Mouse (Mus musculus) heart, embryonic 11.5 days (tissue): ENCODE measurements around the gene Iqcn. TPM values are rescaled to one million over a fixed set of nuclear protein-coding genes. Genes with fewer than 3 reads are reported as not detected.
A peak's percentile ranks its signal among the peaks of the same experiment; 100 is the strongest.

Source experiments
- ATAC-seq: fragments of 200-750 bp; cut with Nextera tagmentation; replicated peaks from 2 replicates; pipeline ENCODE4 v1.8.0; 2017; ENCODE audit warnings: moderate library complexity; ENCODE audit not compliant: insufficient number of reproducible peaks, low FRiP score, low TSS enrichment
- H3K27ac ChIP-seq: fragments of 300-500 bp; sonication (generic); 2 replicates; pipeline ENCODE4 v1.5.1; 2014; ENCODE audit warnings: mild to moderate bottlenecking, low read depth, low read length
- H3K27me3 ChIP-seq: fragments of 300-500 bp; sonication (generic); 2 replicates; pipeline ENCODE4 v1.6.1; 2014; ENCODE audit warnings: mild to moderate bottlenecking, low read length, mixed read lengths; ENCODE audit not compliant: control insufficient read depth, insufficient read depth
- H3K36me3 ChIP-seq: fragments of 300-500 bp; sonication (generic); 2 replicates; pipeline ENCODE4 v1.6.1; 2014; ENCODE audit warnings: mild to moderate bottlenecking, low read length, moderate library complexity, mixed read lengths; ENCODE audit not compliant: control insufficient read depth, insufficient read depth
- H3K4me1 ChIP-seq: fragments of 300-500 bp; sonication (generic); 2 replicates; pipeline ENCODE4 v1.6.1; 2014; ENCODE audit warnings: low read length; ENCODE audit not compliant: control insufficient read depth, insufficient read depth
- H3K4me2 ChIP-seq: fragments of 300-500 bp; sonication (generic); 2 replicates; pipeline ENCODE4 v1.6.1; 2014; ENCODE audit warnings: mild to moderate bottlenecking, moderate library complexity
- H3K4me3 ChIP-seq: fragments of 300-500 bp; sonication (generic); 2 replicates; pipeline ENCODE4 v1.5.1; 2014; ENCODE audit warnings: low read depth, low read length
- H3K9ac ChIP-seq: fragments of 300-500 bp; sonication (generic); 2 replicates; pipeline ENCODE4 v1.6.1; 2014; ENCODE audit warnings: mild to moderate bottlenecking, low read depth, low read length, moderate library complexity
- H3K9me3 ChIP-seq: fragments of 300-500 bp; sonication (generic); replicated peaks from 2 replicates; pipeline ENCODE4 v1.6.1; 2016; ENCODE audit warnings: low read length; ENCODE audit not compliant: control insufficient read depth
- WGBS: fragments of 180-500 bp; shearing (Covaris S2); extraction: QIAGEN DNeasy Blood & Tissue Kit; methylation state at CpG from one replicate; pipeline ENCODE4 v1.1.7; 2014; ENCODE audit not compliant: insufficient replicate concordance; 5-methylcytosine and 5-hydroxymethylcytosine counted together
- polyA plus RNA-seq: library from polyadenylated mRNA; unstranded; fragments of >200 nt; fragmentation: Nextera tagmentation; extraction: Ambion mirVana; gene quantifications from 2 replicates; pipeline ENCODE4 v1.2.1, GENCODE M21; 2014

The Iqcn gene
- polyA plus RNA-seq, 1 experiment from 2014 or later = not detected

- WGBS = 3% methylated on average over 38 of the region's 38 CpGs
- ATAC-seq = no peak
- peak overlapping the region; percentile 18; the same call in 1 of the 2 replicates for H3K9ac ChIP-seq
Measured at GRCm38 (mm10) chr8:70742981-70743655, 39.9 kb downstream of the Iqcn start.

GRCm38 (mm10) chr8:70743656-70744590 lies 40.7 kb downstream of the Iqcn start:
- Histone ChIP-seq H3K4me2 (peak overlapping the region; percentile 49), H3K4me3 (peak overlapping the region; percentile 31), H3K36me3 (no peaks in the 10 kb centered on the region), H3K4me1 (peaks cover 25% of the 10 kb centered on the region), H3K9me3 (no peaks in the 10 kb centered on the region), H3K27me3 (peaks cover 73% of the 10 kb centered on the region), H3K9ac (no peak overlapping the region; the same call in 1 of the 2 replicates), H3K27ac (no peak overlapping the region)
- ATAC-seq = no peak
- WGBS = 5% methylated on average over 48 of the region's 48 CpGs

More at GRCm38 (mm10) chr8:70742981-70743655, 39.9 kb downstream of the Iqcn start:
- Histone ChIP-seq H3K4me3 (peak overlapping the region; percentile 31), H3K36me3 (no peaks in the 10 kb centered on the region), H3K9me3 (no peaks in the 10 kb centered on the region), H3K4me2 (peak overlapping the region; percentile 49), H3K27ac (no peak overlapping the region), H3K27me3 (peaks cover 65% of the 10 kb centered on the region), H3K4me1 (peaks cover 25% of the 10 kb centered on the region)

DNA sequence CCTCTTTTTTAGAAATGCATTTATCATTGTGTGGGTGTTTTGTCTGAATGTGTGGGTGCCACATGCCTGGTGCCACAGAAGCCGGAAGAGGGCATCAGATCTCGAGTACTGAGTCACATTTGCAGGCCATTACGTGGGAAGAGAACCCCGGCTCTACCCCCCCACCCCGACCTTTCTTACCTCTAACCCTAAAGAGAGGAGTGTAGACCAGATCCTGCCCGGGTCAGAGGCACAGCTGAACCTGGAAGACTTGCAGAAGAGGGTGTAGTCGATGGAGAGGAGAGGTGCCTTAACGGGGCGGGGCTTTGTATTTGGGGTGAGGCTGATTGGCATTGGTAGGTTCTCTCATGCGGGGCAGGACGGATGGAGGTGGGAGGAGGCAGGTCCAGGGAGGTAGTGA lies 41.5 kb downstream of the Iqcn start:
- H3K9me3 ChIP-seq = no peaks in the 10 kb centered on the region
- H3K9ac ChIP-seq = no peak overlapping the region
- no peak overlapping the region for H3K4me3 ChIP-seq
- H3K4me2 ChIP-seq = no peak overlapping the region
- ATAC-seq = no peak
- no peaks in the 10 kb centered on the region for H3K36me3 ChIP-seq
- peaks cover 82% of the 10 kb centered on the region for H3K27me3 ChIP-seq
- H3K4me1 ChIP-seq = peaks cover 25% of the 10 kb centered on the region
- H3K27ac ChIP-seq = no peak overlapping the region
- WGBS = 48% methylated on average over 11 of the region's 11 CpGs

- Histone ChIP-seq H3K4me3 (no peak overlapping the region), H3K27ac (no peak overlapping the region), H3K9me3 (no peaks in the 10 kb centered on the region), H3K36me3 (no peaks in the 10 kb centered on the region), H3K27me3 (peaks cover 88% of the 10 kb centered on the region), H3K4me2 (no peak overlapping the region), H3K4me1 (peaks cover 25% of the 10 kb centered on the region), H3K9ac (no peak overlapping the region)
- no peak for ATAC-seq
- WGBS = 51% methylated on average over 19 of the region's 19 CpGs
Measured at GRCm38 (mm10) chr8:70745691-70746220, 42.5 kb downstream of the Iqcn start.

- 60% methylated on average over 9 of the region's 9 CpGs for WGBS
- no peak overlapping the region for H3K27ac ChIP-seq
- no peaks in the 10 kb centered on the region for H3K36me3 ChIP-seq
- peaks cover 88% of the 10 kb centered on the region for H3K27me3 ChIP-seq
- H3K4me2 ChIP-seq = no peak overlapping the region
- no peaks in the 10 kb centered on the region for H3K9me3 ChIP-seq
- no peak overlapping the region for H3K4me3 ChIP-seq
- ATAC-seq = no peak
- peaks cover 21% of the 10 kb centered on the region for H3K4me1 ChIP-seq
- no peak overlapping the region for H3K9ac ChIP-seq
Measured at GRCm38 (mm10) chr8:70746676-70747075, 43.4 kb downstream of the Iqcn start.

- 77% methylated on average over 18 of the region's 18 CpGs for WGBS
- Histone ChIP-seq H3K27me3 (peaks cover 81% of the 10 kb centered on the region), H3K4me1 (peaks cover 14% of the 10 kb centered on the region)
Measured at GRCm38 (mm10) chr8:70747211-70747890, 44.1 kb downstream of the Iqcn start.

GRCm38 (mm10) chr8:70748246-70749096 lies 45.2 kb downstream of the Iqcn start:
- H3K27ac ChIP-seq = no peak overlapping the region
- no peak for ATAC-seq
- H3K4me3 ChIP-seq = no peak overlapping the region
- H3K4me2 ChIP-seq = no peak overlapping the region
- H3K4me1 ChIP-seq = peaks cover 7% of the 10 kb centered on the region
- H3K36me3 ChIP-seq = no peaks in the 10 kb centered on the region
- H3K27me3 ChIP-seq = peaks cover 70% of the 10 kb centered on the region
- H3K9me3 ChIP-seq = no peaks in the 10 kb centered on the region
- no peak overlapping the region for H3K9ac ChIP-seq
- 78% methylated on average over 23 of the region's 23 CpGs for WGBS

More at GRCm38 (mm10) chr8:70747211-70747890, 44.1 kb downstream of the Iqcn start:
- Histone ChIP-seq H3K36me3 (no peaks in the 10 kb centered on the region), H3K9ac (no peak overlapping the region), H3K27ac (no peak overlapping the region), H3K9me3 (no peaks in the 10 kb centered on the region), H3K4me2 (no peak overlapping the region), H3K4me3 (no peak overlapping the region)
- ATAC-seq = no peak
